Mouse (Mus musculus): ENCODE data around the gene G6pc. TPM values are rescaled to one million over a fixed set of nuclear protein-coding genes. Genes with fewer than 3 reads are reported as not detected.
A peak's percentile ranks its signal among the peaks of the same experiment; 100 is the strongest.
"Not testable (repeated sequence)": the region's sequence is repeated elsewhere in the genome, so short reads cannot be mapped to it uniquely, and the experiment has no call there.

The G6pc gene
- polyA plus RNA-seq, 1 experiment: 0.07 TPM

DNA sequence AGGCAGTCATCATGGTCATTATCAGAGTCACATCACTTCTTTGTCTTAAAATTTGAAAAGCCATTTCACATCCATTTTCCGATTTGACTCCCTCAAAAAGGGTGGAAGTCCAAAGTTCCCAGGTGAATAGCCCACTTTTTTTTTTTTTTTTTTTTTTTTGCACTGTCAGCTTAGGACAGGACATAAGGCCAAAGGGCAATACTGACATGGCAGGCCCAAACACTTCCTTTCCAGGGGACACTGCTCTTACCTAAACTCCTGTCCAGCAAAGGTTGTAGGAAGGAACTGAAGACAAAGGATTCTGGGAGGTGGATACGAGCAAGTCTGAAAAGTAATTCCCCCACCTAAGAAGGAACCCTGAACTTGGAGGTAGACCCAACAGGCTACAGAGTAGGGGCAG, 11.4 kb upstream of the G6pc start:
- no peaks in the 10 kb centered on the region for H3K27me3 ChIP-seq (ENCODE audit: control insufficient read depth, insufficient read depth, low read length)
- 91% methylated on average over 2 of the region's 2 CpGs for WGBS
- no peaks in the 10 kb centered on the region for H3K36me3 ChIP-seq (ENCODE audit: control insufficient read depth, insufficient read depth, low read length)
- no peak for DNase-seq (ENCODE audit: low read depth in 1 of 2, low spot score in 2 of 2)
- no peak overlapping the region for H3K27ac ChIP-seq (ENCODE audit: insufficient read depth, low read length)
- H3K4me1 ChIP-seq (ENCODE audit: control insufficient read depth, insufficient read depth, insufficient read length): no peaks in the 10 kb centered on the region
- TF ChIP-seq POLR2A (IDR thresholded peaks at IDR 0.05; ENCODE audit: low read depth, low read length) (no peak), CTCF (IDR thresholded peaks at IDR 0.05; ENCODE audit: extremely low read depth, insufficient read depth, insufficient read length, insufficient replicate concordance) (no peak)
- H3K4me3 ChIP-seq (ENCODE audit: extremely low read depth, insufficient read depth, insufficient read length): no peak overlapping the region

DNA sequence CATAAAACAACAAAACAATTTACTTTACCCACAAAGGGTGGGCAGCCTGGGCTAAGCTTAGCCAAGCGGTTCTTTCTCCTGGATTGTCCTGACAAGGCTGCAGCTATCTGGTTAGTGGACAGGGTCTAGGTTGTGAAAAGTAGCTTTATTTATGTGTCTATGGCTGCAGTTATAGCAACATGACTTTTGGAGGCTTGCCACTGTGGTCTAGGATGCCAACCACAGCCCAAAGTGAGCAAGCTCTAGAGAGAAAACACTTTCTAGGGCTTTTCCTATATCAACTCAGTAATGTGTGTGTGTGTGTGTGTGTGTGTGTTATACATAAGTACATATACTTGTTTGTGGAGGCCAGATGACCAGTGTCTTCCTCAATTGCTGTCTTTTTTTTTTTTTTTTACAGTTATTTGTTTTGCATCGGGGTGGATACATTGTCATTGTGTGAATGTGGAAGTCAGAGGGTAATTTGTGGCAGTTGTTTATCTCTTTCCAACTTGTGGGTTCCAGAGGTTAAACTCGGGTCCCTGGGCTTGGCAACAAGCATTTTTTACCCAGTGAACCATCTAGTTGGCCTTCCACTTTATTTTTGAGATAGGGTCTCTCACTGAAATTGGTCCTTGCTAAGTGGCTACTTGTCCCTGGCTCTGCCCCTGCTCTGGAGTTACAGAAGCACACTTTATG, 9.7 kb upstream of the G6pc start:
- WGBS: 30% methylated on average over 3 of the region's 3 CpGs
- Histone ChIP-seq H3K36me3 (ENCODE audit: control insufficient read depth, insufficient read depth, low read length) (no peaks in the 10 kb centered on the region), H3K27ac (ENCODE audit: insufficient read depth, low read length) (no peak overlapping the region), H3K4me3 (ENCODE audit: extremely low read depth, insufficient read depth, insufficient read length) (no peak overlapping the region), H3K4me1 (ENCODE audit: control insufficient read depth, insufficient read depth, insufficient read length) (no peaks in the 10 kb centered on the region), H3K27me3 (ENCODE audit: control insufficient read depth, insufficient read depth, low read length) (no peaks in the 10 kb centered on the region)
- DNase-seq (ENCODE audit: low read depth in 1 of 2, low spot score in 2 of 2): peak in 1 of 2 experiments; percentile 9
- TF ChIP-seq CTCF (IDR thresholded peaks at IDR 0.05; ENCODE audit: extremely low read depth, insufficient read depth, insufficient read length, insufficient replicate concordance): no peak
- TF ChIP-seq POLR2A (IDR thresholded peaks at IDR 0.05; ENCODE audit: low read depth, low read length): no peak

DNA sequence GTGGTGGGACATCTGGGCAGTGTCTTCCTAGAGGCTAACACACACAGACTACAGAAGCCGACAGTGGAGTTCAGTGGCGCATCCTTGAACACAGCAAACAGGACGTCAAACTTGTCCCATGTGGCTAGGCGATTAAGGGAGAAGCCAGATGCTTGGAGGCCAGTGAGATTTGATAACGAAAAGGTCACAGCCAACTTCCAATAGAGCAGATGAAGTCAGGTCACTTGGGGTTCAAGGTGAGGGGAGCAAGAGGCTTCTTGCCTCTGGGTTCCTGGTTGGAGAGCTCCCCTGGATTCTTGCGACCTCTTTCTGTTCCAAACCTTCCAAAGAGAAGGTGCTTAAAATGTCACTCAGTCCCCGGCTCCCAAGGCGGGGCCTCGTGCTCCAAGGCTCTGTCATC, 7.6 kb upstream of the G6pc start:
- Histone ChIP-seq H3K4me1 (ENCODE audit: control insufficient read depth, insufficient read depth, insufficient read length) (no peaks in the 10 kb centered on the region), H3K4me3 (ENCODE audit: extremely low read depth, insufficient read depth, insufficient read length) (no peak overlapping the region), H3K27ac (ENCODE audit: insufficient read depth, low read length) (no peak overlapping the region), H3K36me3 (ENCODE audit: control insufficient read depth, insufficient read depth, low read length) (no peaks in the 10 kb centered on the region), H3K27me3 (ENCODE audit: control insufficient read depth, insufficient read depth, low read length) (no peaks in the 10 kb centered on the region)
- TF ChIP-seq POLR2A (IDR thresholded peaks at IDR 0.05; ENCODE audit: low read depth, low read length) (no peak), CTCF (IDR thresholded peaks at IDR 0.05; ENCODE audit: extremely low read depth, insufficient read depth, insufficient read length, insufficient replicate concordance) (no peak)
- 82% methylated on average over 9 of the region's 9 CpGs for WGBS
- no peak for DNase-seq (ENCODE audit: low read depth in 1 of 2, low spot score in 2 of 2)

DNA sequence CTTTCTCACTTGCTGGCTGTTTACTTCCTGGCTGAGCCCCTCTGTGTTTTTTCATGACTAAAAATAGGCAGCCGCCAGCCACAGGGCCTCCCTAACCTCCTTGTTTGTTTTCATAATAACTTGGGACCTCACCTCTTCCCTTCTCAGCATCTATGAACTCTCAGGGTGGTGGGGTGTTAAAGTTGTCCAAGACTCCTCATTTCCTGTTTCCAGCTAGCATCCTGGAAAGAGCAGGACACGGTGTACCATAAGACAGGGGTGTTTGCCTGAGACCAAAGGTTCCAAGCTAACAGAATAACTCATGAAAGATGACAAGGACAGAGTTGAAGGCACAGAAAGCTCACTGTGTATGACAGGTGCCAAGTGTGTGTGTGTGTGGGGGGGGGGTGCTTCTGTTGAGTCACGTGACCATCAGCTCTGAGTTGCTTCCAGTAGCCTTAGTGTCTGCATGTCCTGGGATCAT, 6.7 kb upstream of the G6pc start:
- DNase-seq (ENCODE audit: low read depth in 1 of 2, low spot score in 2 of 2): no peak
- Histone ChIP-seq H3K36me3 (ENCODE audit: control insufficient read depth, insufficient read depth, low read length) (no peaks in the 10 kb centered on the region), H3K4me1 (ENCODE audit: control insufficient read depth, insufficient read depth, insufficient read length) (no peaks in the 10 kb centered on the region), H3K27me3 (ENCODE audit: control insufficient read depth, insufficient read depth, low read length) (no peaks in the 10 kb centered on the region), H3K27ac (ENCODE audit: insufficient read depth, low read length) (no peak overlapping the region), H3K4me3 (ENCODE audit: extremely low read depth, insufficient read depth, insufficient read length) (no peak overlapping the region)
- TF ChIP-seq CTCF (IDR thresholded peaks at IDR 0.05; ENCODE audit: extremely low read depth, insufficient read depth, insufficient read length, insufficient replicate concordance) (no peak), POLR2A (IDR thresholded peaks at IDR 0.05; ENCODE audit: low read depth, low read length) (no peak)
- 28% methylated on average over 3 of the region's 3 CpGs for WGBS

DNA sequence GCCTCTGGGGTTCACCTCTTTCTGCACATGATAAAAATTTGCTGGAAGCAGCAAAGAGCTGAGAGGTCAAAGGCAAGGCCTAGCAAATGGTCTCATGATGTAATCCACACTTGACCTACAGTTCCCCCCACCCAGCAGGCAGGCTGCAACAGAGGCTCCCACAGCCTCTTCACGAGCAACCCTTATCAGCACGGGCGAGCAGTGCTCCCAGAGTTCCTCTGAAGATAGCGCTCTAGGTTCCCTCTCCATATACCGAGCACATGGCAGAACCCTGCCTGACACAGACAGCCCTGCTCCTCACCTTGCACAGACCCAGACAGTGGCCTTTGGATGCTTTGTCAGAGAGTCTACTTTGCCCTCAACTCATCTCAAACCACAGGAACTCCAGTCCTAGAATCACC, 2.8 kb upstream of the G6pc start:
- TF ChIP-seq CTCF (IDR thresholded peaks at IDR 0.05; ENCODE audit: extremely low read depth, insufficient read depth, insufficient read length, insufficient replicate concordance): no peak
- no peak for TF ChIP-seq POLR2A (IDR thresholded peaks at IDR 0.05; ENCODE audit: low read depth, low read length)
- 79% methylated on average over 5 of the region's 5 CpGs for WGBS
- no peak overlapping the region for H3K27ac ChIP-seq (ENCODE audit: insufficient read depth, low read length)
- DNase-seq (ENCODE audit: low read depth in 1 of 2, low spot score in 2 of 2): no peak
- H3K4me1 ChIP-seq (ENCODE audit: control insufficient read depth, insufficient read depth, insufficient read length): no peaks in the 10 kb centered on the region
- H3K36me3 ChIP-seq (ENCODE audit: control insufficient read depth, insufficient read depth, low read length): no peaks in the 10 kb centered on the region
- no peaks in the 10 kb centered on the region for H3K27me3 ChIP-seq (ENCODE audit: control insufficient read depth, insufficient read depth, low read length)
- no peak overlapping the region for H3K4me3 ChIP-seq (ENCODE audit: extremely low read depth, insufficient read depth, insufficient read length)

DNA sequence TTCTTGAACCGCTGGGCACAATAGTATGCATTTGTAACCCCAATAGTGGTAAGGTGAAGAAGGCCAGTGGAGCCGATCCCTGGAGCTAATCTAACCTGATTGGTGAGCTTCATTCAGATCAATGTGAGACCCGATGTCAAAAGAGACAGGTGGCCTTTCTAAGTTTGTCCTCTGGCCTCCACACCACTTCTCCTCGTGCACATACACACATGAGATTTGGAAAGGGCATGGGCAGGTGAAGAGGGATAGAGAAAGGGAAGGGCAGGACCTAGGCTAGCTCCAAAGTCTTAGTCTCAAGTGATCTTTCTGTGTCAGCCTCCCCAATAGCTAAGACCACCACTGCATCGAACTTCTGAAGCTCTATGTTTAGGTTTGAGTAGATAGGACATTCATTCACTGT, 2.8 kb downstream of the G6pc start:
- H3K4me3 ChIP-seq (ENCODE audit: extremely low read depth, insufficient read depth, insufficient read length): no peak overlapping the region
- WGBS: 82% methylated on average over 5 of the region's 5 CpGs
- no peaks in the 10 kb centered on the region for H3K4me1 ChIP-seq (ENCODE audit: control insufficient read depth, insufficient read depth, insufficient read length)
- no peaks in the 10 kb centered on the region for H3K36me3 ChIP-seq (ENCODE audit: control insufficient read depth, insufficient read depth, low read length)
- H3K27ac ChIP-seq (ENCODE audit: insufficient read depth, low read length): no peak overlapping the region
- no peaks in the 10 kb centered on the region for H3K27me3 ChIP-seq (ENCODE audit: control insufficient read depth, insufficient read depth, low read length)
- TF ChIP-seq CTCF (IDR thresholded peaks at IDR 0.05; ENCODE audit: extremely low read depth, insufficient read depth, insufficient read length, insufficient replicate concordance) (no peak), POLR2A (IDR thresholded peaks at IDR 0.05; ENCODE audit: low read depth, low read length) (no peak)
- no peak for DNase-seq (ENCODE audit: low read depth in 1 of 2, low spot score in 2 of 2)

DNA sequence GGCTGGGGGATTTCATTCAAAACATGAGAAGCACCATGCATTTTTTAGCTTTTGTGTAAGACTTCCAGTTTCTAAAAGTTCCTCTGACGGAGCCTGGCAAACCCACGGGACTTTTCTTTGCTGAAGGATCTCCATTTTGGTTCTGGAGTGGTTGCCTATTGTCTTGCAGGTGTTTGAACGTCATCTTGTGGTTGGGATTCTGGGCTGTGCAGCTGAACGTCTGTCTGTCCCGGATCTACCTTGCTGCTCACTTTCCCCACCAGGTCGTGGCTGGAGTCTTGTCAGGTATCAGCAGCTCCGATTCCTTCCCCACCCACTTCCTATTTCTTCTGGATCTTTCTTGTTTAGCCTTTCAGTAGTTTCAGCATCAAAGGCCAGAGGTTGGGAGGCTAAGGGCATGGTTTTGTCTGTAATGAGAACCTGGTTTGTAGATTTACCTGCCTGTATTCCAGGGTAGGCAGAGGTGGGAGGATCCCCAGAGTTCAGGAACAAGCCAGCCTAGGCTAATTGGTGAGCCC, 7.1 kb downstream of the G6pc start:
- H3K4me1 ChIP-seq (ENCODE audit: control insufficient read depth, insufficient read depth, insufficient read length): no peaks in the 10 kb centered on the region
- H3K27me3 ChIP-seq (ENCODE audit: control insufficient read depth, insufficient read depth, low read length): no peaks in the 10 kb centered on the region
- no peak for DNase-seq (ENCODE audit: low read depth in 1 of 2, low spot score in 2 of 2)
- 26% methylated on average over 7 of the region's 7 CpGs for WGBS
- H3K27ac ChIP-seq (ENCODE audit: insufficient read depth, low read length): no peak overlapping the region
- no peak overlapping the region for H3K4me3 ChIP-seq (ENCODE audit: extremely low read depth, insufficient read depth, insufficient read length)
- no peak for TF ChIP-seq CTCF (IDR thresholded peaks at IDR 0.05; ENCODE audit: extremely low read depth, insufficient read depth, insufficient read length, insufficient replicate concordance)
- TF ChIP-seq POLR2A (IDR thresholded peaks at IDR 0.05; ENCODE audit: low read depth, low read length): no peak
- H3K36me3 ChIP-seq (ENCODE audit: control insufficient read depth, insufficient read depth, low read length): no peaks in the 10 kb centered on the region

DNA sequence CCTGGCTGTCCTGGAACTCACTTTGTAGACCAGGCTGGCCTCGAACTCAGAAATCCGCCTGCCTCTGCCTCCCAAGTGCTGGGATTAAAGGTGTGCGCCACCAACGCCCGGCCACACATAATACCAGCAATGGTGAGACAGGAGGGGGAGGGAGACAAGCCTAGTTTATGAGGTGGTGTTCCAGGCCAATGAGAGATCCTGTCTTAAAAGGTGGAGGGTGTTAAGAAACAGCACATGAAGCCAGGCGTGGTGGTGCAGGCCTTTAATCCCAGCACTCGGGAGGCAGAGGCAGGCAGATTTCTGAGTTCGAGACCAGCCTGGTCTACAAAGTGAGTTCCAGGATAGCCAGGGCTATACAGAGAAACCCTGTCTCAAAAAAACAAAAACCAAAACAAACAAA, 10.8 kb downstream of the G6pc start:
- not testable (repeated sequence) for H3K36me3 ChIP-seq (ENCODE audit: control insufficient read depth, insufficient read depth, low read length); H3K27ac ChIP-seq (ENCODE audit: insufficient read depth, low read length); H3K4me1 ChIP-seq (ENCODE audit: control insufficient read depth, insufficient read depth, insufficient read length); H3K27me3 ChIP-seq (ENCODE audit: control insufficient read depth, insufficient read depth, low read length); H3K4me3 ChIP-seq (ENCODE audit: extremely low read depth, insufficient read depth, insufficient read length); DNase-seq (ENCODE audit: low read depth in 1 of 2, low spot score in 2 of 2)
- 89% methylated on average over 8 of the region's 8 CpGs for WGBS
